Mouse (Mus musculus) testis, adult 2 months (tissue): ENCODE measurements around the gene Samd1. TPM values are rescaled to one million over a fixed set of nuclear protein-coding genes. Genes with fewer than 3 reads are reported as not detected.
"Not testable (repeated sequence)": the region's sequence is repeated elsewhere in the genome, so short reads cannot be mapped to it uniquely, and the experiment has no call there.

Source experiments
- H3K27ac ChIP-seq: fragments of 200-500 bp; 2 replicates; pipeline ENCODE4 v1.5.1; 2012; ENCODE audit warnings: low read depth, low read length; ENCODE audit not compliant: control insufficient read depth, insufficient read depth
- H3K27me3 ChIP-seq: fragments of 200-500 bp; 2 replicates; pipeline ENCODE4 v1.6.1; 2012; ENCODE audit warnings: mild to moderate bottlenecking, low read length, moderate library complexity; ENCODE audit not compliant: control insufficient read depth, insufficient read depth
- H3K36me3 ChIP-seq: fragments of 200-500 bp; 2 replicates; pipeline ENCODE4 v1.6.1; 2012; ENCODE audit warnings: mild to moderate bottlenecking, low read length; ENCODE audit not compliant: control insufficient read depth, insufficient read depth
- H3K4me1 ChIP-seq: fragments of 200-500 bp; 2 replicates; pipeline ENCODE4 v1.6.1; 2012; ENCODE audit warnings: low read length; ENCODE audit not compliant: control insufficient read depth, insufficient read depth
- H3K4me3 ChIP-seq: fragments of 200-500 bp; 2 replicates; pipeline ENCODE4 v1.5.1; 2012; ENCODE audit warnings: low read depth, mild to moderate bottlenecking, low read length, moderate library complexity, mixed read lengths; ENCODE audit not compliant: control insufficient read depth
- CTCF ChIP-seq: fragments of 200-500 bp; IDR thresholded peaks from 2 replicates; pipeline ENCODE4 v1.5.1; 2012; ENCODE audit warnings: low read depth, mild to moderate bottlenecking, inconsistent platforms, low read length, moderate library complexity; ENCODE audit not compliant: control insufficient read depth, insufficient read depth, insufficient replicate concordance
- POLR2A ChIP-seq: fragments of 200-500 bp; IDR thresholded peaks from 2 replicates; pipeline ENCODE4 v1.6.1; 2012; ENCODE audit warnings: low read depth, mild to moderate bottlenecking, inconsistent platforms, low read length, moderate library complexity; ENCODE audit not compliant: control insufficient read depth
- polyA plus RNA-seq: library from polyadenylated mRNA; depleted of rRNA; stranded (reverse); fragments of >200 nt; gene quantifications from 2 replicates; pipeline ENCODE4 v1.2.3, GENCODE M21; 2012

Samd1 gene
- polyA plus RNA-seq, 1 experiment: 15.3 TPM

GRCm38 (mm10) chr8:83999057-83999705, 1.7 kb downstream of the Samd1 start:
- Histone ChIP-seq H3K27ac (peak overlapping the region; percentile 36; the same call in 1 of the 2 replicates), H3K4me1 (peaks cover 44% of the 10 kb centered on the region), H3K4me3 (no peak overlapping the region), H3K27me3 (no peaks in the 10 kb centered on the region), H3K36me3 (no peaks in the 10 kb centered on the region)
- no peak for TF ChIP-seq CTCF
- TF ChIP-seq POLR2A: no peak

- peaks cover 48% of the 10 kb centered on the region for H3K4me1 ChIP-seq
- no peak overlapping the region for H3K4me3 ChIP-seq
- no peaks in the 10 kb centered on the region for H3K27me3 ChIP-seq
- TF ChIP-seq POLR2A: no peak
- no peak for TF ChIP-seq CTCF
- no peaks in the 10 kb centered on the region for H3K36me3 ChIP-seq
- H3K27ac ChIP-seq: no peak overlapping the region
Observed at GRCm38 (mm10) chr8:83999825-84000224, 2.4 kb downstream of the Samd1 start.

GRCm38 (mm10) chr8:84001281-84002000, 4.0 kb downstream of the Samd1 start, which contains the start of gene 1700067K01Rik:
1700067K01Rik (plus strand) TSS chr8:84001502.
- H3K36me3 ChIP-seq: no peaks in the 10 kb centered on the region
- TF ChIP-seq CTCF: no peak
- 0 out of 2 replicates have a peak, but pooled peaks have one; percentile 28 for TF ChIP-seq POLR2A
- H3K4me1 ChIP-seq: peaks cover 45% of the 10 kb centered on the region
- no peaks in the 10 kb centered on the region for H3K27me3 ChIP-seq
- H3K27ac ChIP-seq: peak within 1 kb of the TSS; percentile 57
- peak within 1 kb of the TSS; percentile 76 for H3K4me3 ChIP-seq

DNA sequence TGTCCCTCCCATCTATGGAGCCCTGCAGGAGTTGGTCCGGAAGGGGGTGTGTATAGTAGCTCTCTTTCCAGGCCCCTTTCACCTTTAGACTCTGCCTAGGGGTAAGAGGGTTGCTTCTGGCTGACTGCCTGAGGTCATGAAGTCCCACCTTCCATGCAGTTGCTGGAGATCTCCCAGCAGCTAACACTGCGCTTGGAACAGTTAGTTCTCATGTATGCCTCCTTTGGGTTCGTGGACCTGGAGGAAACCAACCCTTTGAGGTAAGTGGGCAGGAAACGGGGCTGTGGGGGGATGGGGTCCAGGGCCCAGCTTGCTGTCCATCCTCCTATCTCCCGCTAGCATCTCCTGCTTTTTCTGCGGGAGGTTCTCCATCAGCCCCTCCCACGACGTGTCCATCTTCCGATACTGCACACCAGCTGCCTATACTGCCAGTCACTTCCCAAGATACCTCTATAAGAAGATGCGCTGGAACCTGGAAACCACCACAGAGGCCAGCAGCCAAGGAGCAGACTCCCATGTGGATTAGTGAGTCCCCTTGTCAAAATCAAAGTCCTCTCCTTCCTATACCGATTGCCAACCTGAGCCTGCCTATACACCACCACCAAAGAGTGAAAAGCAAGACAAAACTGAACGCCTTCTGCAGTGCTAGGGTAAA, 5.6 kb downstream of the Samd1 start:
- no peak for TF ChIP-seq CTCF
- TF ChIP-seq POLR2A: no peak
- Histone ChIP-seq H3K27ac (no peak overlapping the region), H3K36me3 (no peaks in the 10 kb centered on the region), H3K4me3 (peak overlapping the region; percentile 33), H3K27me3 (no peaks in the 10 kb centered on the region), H3K4me1 (peaks cover 44% of the 10 kb centered on the region)

- H3K4me3 ChIP-seq: peak overlapping the region; percentile 91
- no peak for TF ChIP-seq CTCF
- TF ChIP-seq POLR2A: no peak
- no peaks in the 10 kb centered on the region for H3K27me3 ChIP-seq
- H3K36me3 ChIP-seq: no peaks in the 10 kb centered on the region
- H3K4me1 ChIP-seq: peaks cover 39% of the 10 kb centered on the region
- H3K27ac ChIP-seq: no peak overlapping the region; the same call in 1 of the 2 replicates
Observed at GRCm38 (mm10) chr8:84003612-84004246, 6.3 kb downstream of the Samd1 start.

- Histone ChIP-seq H3K36me3 (no peaks in the 10 kb centered on the region), H3K27me3 (no peaks in the 10 kb centered on the region), H3K27ac (peak overlapping the region; percentile 90), H3K4me3 (peak overlapping the region; percentile 91), H3K4me1 (peaks cover 33% of the 10 kb centered on the region)
- TF ChIP-seq POLR2A (peak; percentile 55; the same call in 1 of the 2 replicates), CTCF (no peak)
Observed at GRCm38 (mm10) chr8:84004533-84005201, 7.2 kb downstream of the Samd1 start.

GRCm38 (mm10) chr8:84005502-84005901, 8.0 kb downstream of the Samd1 start:
- not testable (repeated sequence) for H3K4me3 ChIP-seq, H3K27ac ChIP-seq, H3K27me3 ChIP-seq, H3K36me3 ChIP-seq
- peaks cover 35% of the 10 kb centered on the region for H3K4me1 ChIP-seq
